Mouse (Mus musculus): ENCODE measurements around the gene Acaa1a. TPM values are rescaled to one million over a fixed set of nuclear protein-coding genes. Genes with fewer than 3 reads are reported as not detected.

The Acaa1a gene
- polyA plus RNA-seq, 1 experiment from 2014 or later = 47.9 TPM

DNA sequence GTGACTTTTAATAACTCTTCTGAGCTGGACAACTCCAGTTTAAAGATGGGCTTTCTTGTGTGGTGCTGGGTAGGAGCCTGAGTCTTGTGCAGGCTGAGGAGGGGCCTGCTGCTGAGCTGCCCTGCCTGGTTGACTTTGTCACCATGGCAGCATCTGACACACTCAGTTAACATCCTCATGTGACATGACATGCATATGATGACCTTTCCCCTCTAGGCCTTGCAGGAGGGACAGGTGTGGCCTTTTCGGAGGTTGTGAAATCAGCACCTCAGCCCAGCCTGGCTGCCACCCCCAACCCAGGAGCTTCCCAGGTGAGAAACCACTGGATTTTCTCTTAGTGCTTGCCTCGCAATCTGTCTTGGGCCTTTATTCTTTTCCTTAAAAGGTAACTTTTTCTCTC is 50.7 kb downstream of the Acaa1a start:
- no peaks in the 10 kb centered on the region for H3K36me3 ChIP-seq (ENCODE audit: control insufficient read depth, insufficient read depth)
- no peak overlapping the region for H3K27ac ChIP-seq (ENCODE audit: low read length)
- H3K4me3 ChIP-seq (ENCODE audit: low read depth, low read length) = no peak overlapping the region
- no peaks in the 10 kb centered on the region for H3K9me3 ChIP-seq (replicated peaks; ENCODE audit: control insufficient read depth, low read length)
- 71% methylated on average over 2 of the region's 2 CpGs for WGBS (ENCODE audit: insufficient replicate concordance)
- no peak overlapping the region for H3K9ac ChIP-seq (ENCODE audit: low read depth, low read length)
- H3K4me2 ChIP-seq (ENCODE audit: low read depth, low read length) = no peak overlapping the region
- no peaks in the 10 kb centered on the region for H3K27me3 ChIP-seq (ENCODE audit: control insufficient read depth, insufficient read depth, low read depth, low read length)
- peak; percentile 64 for ATAC-seq (ENCODE audit: low read depth)
- H3K4me1 ChIP-seq (ENCODE audit: control insufficient read depth, low read depth, low read length) = no peaks in the 10 kb centered on the region

DNA sequence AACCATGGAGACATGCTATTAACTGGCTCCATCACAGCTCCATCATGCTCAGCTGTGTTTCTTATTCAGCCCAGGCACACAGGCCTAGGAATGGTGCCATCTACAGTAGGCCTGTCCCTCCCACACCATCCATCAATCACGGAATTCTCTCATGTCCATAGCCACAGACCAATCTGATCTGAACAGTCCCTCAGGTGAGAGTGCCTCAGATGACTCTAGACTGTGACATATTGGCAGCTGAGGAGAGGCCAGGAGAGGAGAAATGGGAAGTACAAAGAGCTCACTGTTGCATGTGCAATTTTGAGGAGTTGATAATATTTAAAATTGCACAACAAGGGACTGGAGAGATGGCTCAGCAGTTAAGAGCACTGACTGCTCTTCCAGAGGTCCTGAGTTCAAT is 55.3 kb downstream of the Acaa1a start:
- no peaks in the 10 kb centered on the region for H3K27me3 ChIP-seq (ENCODE audit: control insufficient read depth, insufficient read depth, low read depth, low read length)
- H3K9ac ChIP-seq (ENCODE audit: low read depth, low read length) = no peak overlapping the region
- H3K27ac ChIP-seq (ENCODE audit: low read length) = no peak overlapping the region
- no peaks in the 10 kb centered on the region for H3K4me1 ChIP-seq (ENCODE audit: control insufficient read depth, low read depth, low read length)
- H3K36me3 ChIP-seq (ENCODE audit: control insufficient read depth, insufficient read depth) = no peaks in the 10 kb centered on the region
- WGBS (ENCODE audit: insufficient replicate concordance) = 47% methylated on average over 1 of the region's 1 CpGs
- H3K4me2 ChIP-seq (ENCODE audit: low read depth, low read length) = no peak overlapping the region
- H3K4me3 ChIP-seq (ENCODE audit: low read depth, low read length) = no peak overlapping the region
- no peaks in the 10 kb centered on the region for H3K9me3 ChIP-seq (replicated peaks; ENCODE audit: control insufficient read depth, low read length)
- ATAC-seq (ENCODE audit: low read depth) = no peak

Other genes with a start within 250 kb of the Acaa1a start
- 1.5 and 1.6 TPM in 2 replicates for gene Plcd1, start 246.2 kb upstream of the Acaa1a start, polyA plus RNA-seq (2015; fragmentation: Nextera tagmentation; extraction: Ambion mirVana)
- 0.02 and 0.05 TPM in 2 replicates for gene Dlec1, start 237.2 kb upstream of the Acaa1a start, polyA plus RNA-seq (2015; fragmentation: Nextera tagmentation; extraction: Ambion mirVana)
- 24.8 and 27.6 TPM in 2 replicates for gene Acaa1b, start 182.6 kb upstream of the Acaa1a start, polyA plus RNA-seq (2015; fragmentation: Nextera tagmentation; extraction: Ambion mirVana)
- gene Gm47289, start 180.5 kb upstream of the Acaa1a start, polyA plus RNA-seq (2015; fragmentation: Nextera tagmentation; extraction: Ambion mirVana) = 0.04 TPM in 1 of 2 replicates, not detected in the other
- gene Slc22a13, start 130.6 kb upstream of the Acaa1a start, polyA plus RNA-seq (2015; fragmentation: Nextera tagmentation; extraction: Ambion mirVana) = 0.08 TPM in 1 of 2 replicates, not detected in the other
- gene Oxsr1, start 17.2 kb upstream of the Acaa1a start, polyA plus RNA-seq (2015; fragmentation: Nextera tagmentation; extraction: Ambion mirVana) = 4.0 and 4.1 TPM in 2 replicates
- gene Myd88, start 1.7 kb downstream of the Acaa1a start, polyA plus RNA-seq (2015; fragmentation: Nextera tagmentation; extraction: Ambion mirVana) = 14.6 and 14.7 TPM in 2 replicates
- 3.3 and 4.5 TPM in 2 replicates for gene Xylb, start 17.7 kb downstream of the Acaa1a start, polyA plus RNA-seq (2015; fragmentation: Nextera tagmentation; extraction: Ambion mirVana)
- not detected in 2 replicates for gene Slc22a14, start 25.9 kb downstream of the Acaa1a start, polyA plus RNA-seq (2015; fragmentation: Nextera tagmentation; extraction: Ambion mirVana)
- gene Acvr2b, start 62.4 kb downstream of the Acaa1a start, polyA plus RNA-seq (2015; fragmentation: Nextera tagmentation; extraction: Ambion mirVana) = 0.93 and 1.7 TPM in 2 replicates
- 4.9 and 5.4 TPM in 2 replicates for gene Exog, start 105.3 kb downstream of the Acaa1a start, polyA plus RNA-seq (2015; fragmentation: Nextera tagmentation; extraction: Ambion mirVana)
- gene Scn5a, start 239.3 kb downstream of the Acaa1a start, polyA plus RNA-seq (2015; fragmentation: Nextera tagmentation; extraction: Ambion mirVana) = 0.06 and 0.11 TPM in 2 replicates